Mouse (Mus musculus): Measurements from ENCODE around the gene Knstrn. TPM values are rescaled to one million over a fixed set of nuclear protein-coding genes. Genes with fewer than 3 reads are reported as not detected.

Gene Knstrn
- polyA plus RNA-seq, 1 experiment, result 133 TPM

DNA sequence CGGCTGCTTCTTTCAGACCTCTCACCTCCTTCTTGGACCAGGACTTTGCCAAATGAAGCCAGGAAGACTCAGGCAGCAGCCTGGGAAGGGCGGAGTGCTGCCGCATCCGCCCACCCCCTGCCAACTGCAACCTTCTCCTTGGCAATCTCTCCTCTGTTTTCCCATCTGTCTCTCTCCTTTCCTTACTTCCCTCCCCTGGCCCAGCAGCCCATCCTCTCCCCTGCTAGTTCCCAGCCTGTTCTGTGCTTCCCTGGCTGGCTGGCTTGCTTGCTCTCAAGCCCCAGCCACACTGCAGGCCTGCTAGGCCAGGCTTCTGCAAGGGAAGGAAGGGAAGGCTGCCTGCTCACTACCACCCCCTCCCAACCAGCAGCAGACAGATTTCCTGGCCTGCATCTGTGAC is 38.0 kb upstream of the Knstrn start:
- 67% methylated on average over 4 of the region's 4 CpGs for WGBS
- Histone ChIP-seq H3K4me3 (replicated peaks; ENCODE audit: control insufficient read depth, low read depth, low read length) (no peak overlapping the region), H3K27ac (ENCODE audit: control insufficient read depth, insufficient read depth, low read depth, low read length, poor library complexity) (no peak overlapping the region; the same call in 1 of the 2 replicates), H3K4me1 (ENCODE audit: control insufficient read depth, insufficient read depth, low read length) (no peaks in the 10 kb centered on the region; the same call in 1 of the 2 replicates)
- TF ChIP-seq CTCF (IDR thresholded peaks at IDR 0.05; ENCODE audit: control insufficient read depth, insufficient read depth, low read length) (no peak), POLR2A (IDR thresholded peaks at IDR 0.05; ENCODE audit: borderline replicate concordance, control insufficient read depth, low read depth, low read length) (no peak)

DNA sequence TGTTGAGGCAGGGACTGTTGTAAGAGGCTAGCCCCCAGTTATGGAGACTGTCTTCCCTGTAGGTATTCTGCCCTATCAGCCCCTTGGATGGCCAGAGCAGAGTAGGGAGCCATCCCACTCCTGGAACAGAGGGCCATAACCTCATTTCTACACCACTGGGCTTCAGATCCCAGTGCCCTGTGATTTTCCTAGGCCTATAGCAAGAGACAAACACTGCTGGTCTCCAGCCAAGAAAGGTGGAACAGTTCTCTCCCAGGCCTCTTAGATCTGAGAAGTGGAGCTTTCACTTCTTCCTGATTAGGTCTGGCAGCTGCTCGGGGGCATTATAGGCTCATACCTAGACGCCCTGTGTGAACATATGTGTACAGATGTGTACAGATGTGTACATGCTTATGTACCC is 37.5 kb upstream of the Knstrn start:
- Histone ChIP-seq H3K4me3 (replicated peaks; ENCODE audit: control insufficient read depth, low read depth, low read length) (no peak overlapping the region), H3K4me1 (ENCODE audit: control insufficient read depth, insufficient read depth, low read length) (no peaks in the 10 kb centered on the region; the same call in 1 of the 2 replicates), H3K27ac (ENCODE audit: control insufficient read depth, insufficient read depth, low read depth, low read length, poor library complexity) (no peak overlapping the region; the same call in 1 of the 2 replicates)
- 54% methylated on average over 2 of the region's 2 CpGs for WGBS
- no peak for TF ChIP-seq POLR2A (IDR thresholded peaks at IDR 0.05; ENCODE audit: borderline replicate concordance, control insufficient read depth, low read depth, low read length)
- TF ChIP-seq CTCF (IDR thresholded peaks at IDR 0.05; ENCODE audit: control insufficient read depth, insufficient read depth, low read length), result no peak

DNA sequence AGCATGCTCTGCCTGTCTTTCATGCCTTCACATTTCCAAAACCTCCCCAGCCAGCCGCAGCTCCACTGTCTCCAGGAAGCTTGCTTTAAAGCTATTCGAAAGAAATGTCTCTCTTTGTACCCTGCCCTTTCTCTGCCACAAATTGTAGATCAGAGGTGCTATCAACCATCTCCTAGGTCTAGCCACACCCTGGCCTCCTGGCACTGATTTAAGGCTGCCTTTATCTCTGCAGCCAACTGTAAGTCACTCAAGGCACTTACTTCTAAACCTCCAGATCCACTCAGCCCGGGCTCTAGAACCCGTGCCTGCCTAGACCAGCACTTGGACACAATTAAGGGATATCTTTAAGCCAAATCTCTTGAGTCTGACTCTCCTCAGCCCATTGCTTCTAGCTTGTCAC is 35.4 kb upstream of the Knstrn start:
- Histone ChIP-seq H3K4me3 (replicated peaks; ENCODE audit: control insufficient read depth, low read depth, low read length) (no peak overlapping the region), H3K27ac (ENCODE audit: control insufficient read depth, insufficient read depth, low read depth, low read length, poor library complexity) (no peak overlapping the region), H3K4me1 (ENCODE audit: control insufficient read depth, insufficient read depth, low read length) (no peaks in the 10 kb centered on the region; the same call in 1 of the 2 replicates)
- TF ChIP-seq POLR2A (IDR thresholded peaks at IDR 0.05; ENCODE audit: borderline replicate concordance, control insufficient read depth, low read depth, low read length) (no peak), CTCF (IDR thresholded peaks at IDR 0.05; ENCODE audit: control insufficient read depth, insufficient read depth, low read length) (no peak)
- WGBS, result 73% methylated on average over 4 of the region's 4 CpGs

DNA sequence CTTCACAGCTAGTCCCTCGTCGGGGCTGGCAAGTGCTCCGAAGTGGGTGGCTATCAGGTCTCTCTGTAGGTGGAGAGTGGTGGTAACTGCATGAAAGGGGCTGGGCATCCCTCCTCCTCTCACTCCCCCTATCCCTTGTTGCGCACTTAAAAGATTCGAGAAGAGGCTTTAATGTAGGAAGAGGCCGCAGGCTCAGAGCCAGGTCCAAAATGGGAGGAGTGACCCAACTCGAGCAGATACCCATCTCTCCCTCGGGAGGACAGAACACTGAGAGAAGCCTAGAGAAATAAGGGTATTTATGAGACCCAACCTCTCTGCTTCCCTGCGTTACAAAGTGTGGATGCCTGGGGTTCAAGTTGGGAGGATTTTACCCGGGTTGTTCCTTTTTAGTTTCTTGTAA is 34.7 kb upstream of the Knstrn start:
- Histone ChIP-seq H3K4me3 (replicated peaks; ENCODE audit: control insufficient read depth, low read depth, low read length) (no peak overlapping the region), H3K27ac (ENCODE audit: control insufficient read depth, insufficient read depth, low read depth, low read length, poor library complexity) (no peak overlapping the region), H3K4me1 (ENCODE audit: control insufficient read depth, insufficient read depth, low read length) (no peaks in the 10 kb centered on the region; the same call in 1 of the 2 replicates)
- WGBS, result 32% methylated on average over 10 of the region's 10 CpGs
- TF ChIP-seq POLR2A (IDR thresholded peaks at IDR 0.05; ENCODE audit: borderline replicate concordance, control insufficient read depth, low read depth, low read length) (no peak), CTCF (IDR thresholded peaks at IDR 0.05; ENCODE audit: control insufficient read depth, insufficient read depth, low read length) (no peak)

DNA sequence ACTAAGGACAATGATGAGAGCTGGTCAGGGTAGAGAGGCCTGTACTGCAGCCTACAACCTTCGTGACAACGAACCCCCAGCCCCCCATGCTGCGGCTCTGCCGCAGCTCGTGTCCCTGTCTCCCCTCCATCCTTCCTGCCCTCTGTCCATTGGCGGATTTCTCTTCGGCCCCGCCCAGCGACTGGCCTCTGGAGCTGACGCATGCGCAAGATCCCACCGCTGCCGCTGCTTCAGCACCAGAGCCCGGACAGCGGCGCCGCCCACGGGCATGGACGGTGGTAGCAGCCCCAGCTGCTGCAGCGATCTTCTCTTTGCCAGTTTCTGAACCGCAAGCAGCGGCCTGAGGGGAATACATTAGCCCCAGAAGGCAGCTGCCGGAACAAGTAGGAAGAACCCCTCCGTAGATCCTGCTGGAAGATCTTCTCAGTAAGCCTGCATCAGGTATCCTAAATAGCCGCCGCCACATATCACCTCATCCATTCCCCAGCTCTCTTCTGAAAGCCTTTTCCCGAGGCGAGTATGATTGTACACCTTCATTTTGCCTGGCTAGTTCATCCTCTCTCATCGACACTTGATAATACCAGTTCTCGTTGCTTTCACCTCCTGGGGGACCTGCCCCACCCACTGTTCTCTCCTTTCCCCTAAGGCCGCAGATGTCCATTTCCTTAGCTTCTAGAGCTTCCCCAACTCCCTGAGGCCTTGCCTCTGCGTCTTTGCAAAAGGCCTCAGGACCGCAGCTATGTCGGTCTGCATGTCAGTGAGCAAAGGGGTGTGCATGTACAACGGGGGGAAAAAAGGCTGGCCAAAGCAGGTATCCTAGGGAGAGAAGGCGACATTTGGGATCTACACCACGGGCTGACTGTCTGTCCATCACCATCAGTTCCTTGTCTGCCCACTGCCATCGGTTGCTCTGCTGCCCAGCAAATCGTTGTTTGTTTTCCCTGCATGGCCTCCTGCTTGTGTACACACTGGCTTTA is 34.0 kb upstream of the Knstrn start, which contains the start of gene Disp2:
Gene Disp2 (plus strand): TSS at position 216 of the 977 bp plus-strand sequence.
- no peak for TF ChIP-seq CTCF (IDR thresholded peaks at IDR 0.05; ENCODE audit: control insufficient read depth, insufficient read depth, low read length)
- no peak; the same call in 1 of the 2 replicates for TF ChIP-seq POLR2A (IDR thresholded peaks at IDR 0.05; ENCODE audit: borderline replicate concordance, control insufficient read depth, low read depth, low read length)
- H3K4me1 ChIP-seq (ENCODE audit: control insufficient read depth, insufficient read depth, low read length), result no peaks in the 10 kb centered on the region; the same call in 1 of the 2 replicates
- WGBS, result 15% methylated on average over 39 of the region's 39 CpGs
- H3K4me3 ChIP-seq (replicated peaks; ENCODE audit: control insufficient read depth, low read depth, low read length), result no peak within 1 kb of the TSS
- no peak within 1 kb of the TSS; the same call in 1 of the 2 replicates for H3K27ac ChIP-seq (ENCODE audit: control insufficient read depth, insufficient read depth, low read depth, low read length, poor library complexity)

DNA sequence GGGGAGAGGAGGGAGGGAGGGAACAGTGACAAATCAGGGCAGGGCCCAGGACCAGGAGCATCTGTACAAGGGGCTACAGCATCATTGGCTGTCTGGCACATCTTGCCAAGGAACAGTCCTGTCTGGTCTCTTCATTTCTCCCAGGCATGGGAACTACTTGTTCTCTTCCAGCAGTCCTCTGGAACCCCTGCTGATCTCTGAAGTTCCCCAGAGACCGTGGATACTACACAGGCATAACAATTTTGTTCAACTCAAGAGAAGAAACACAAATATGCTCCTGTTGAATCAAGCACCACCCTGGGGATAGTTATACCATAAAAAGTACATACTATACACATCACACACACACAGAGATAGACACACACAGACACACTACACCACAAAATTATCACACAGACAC is 32.7 kb upstream of the Knstrn start:
- Histone ChIP-seq H3K4me1 (ENCODE audit: control insufficient read depth, insufficient read depth, low read length) (no peaks in the 10 kb centered on the region; the same call in 1 of the 2 replicates), H3K27ac (ENCODE audit: control insufficient read depth, insufficient read depth, low read depth, low read length, poor library complexity) (no peak overlapping the region), H3K4me3 (replicated peaks; ENCODE audit: control insufficient read depth, low read depth, low read length) (no peak overlapping the region)
- 52% methylated on average over 1 of the region's 1 CpGs for WGBS
- TF ChIP-seq POLR2A (IDR thresholded peaks at IDR 0.05; ENCODE audit: borderline replicate concordance, control insufficient read depth, low read depth, low read length) (no peak), CTCF (IDR thresholded peaks at IDR 0.05; ENCODE audit: control insufficient read depth, insufficient read depth, low read length) (no peak)

DNA sequence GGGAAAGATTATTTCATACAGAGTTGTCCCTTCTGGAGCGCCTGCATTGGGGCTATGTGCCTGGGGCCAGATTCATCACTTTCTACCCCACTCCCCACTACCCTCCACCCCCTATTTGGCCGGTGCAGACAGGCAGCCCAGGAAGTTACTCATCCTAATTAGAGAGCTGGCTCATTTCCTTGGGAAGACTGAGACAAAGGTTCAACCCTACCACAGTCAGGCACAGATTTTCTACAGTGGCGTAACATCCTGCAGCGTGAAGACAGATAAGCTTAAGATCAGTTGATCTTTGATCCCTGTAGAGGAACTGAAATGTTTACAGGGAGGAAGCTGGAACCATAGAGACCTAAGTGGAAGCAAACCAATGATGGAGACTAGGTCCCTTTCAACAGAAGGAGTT is 31.5 kb upstream of the Knstrn start:
- WGBS, result 32% methylated on average over 4 of the region's 4 CpGs
- Histone ChIP-seq H3K4me1 (ENCODE audit: control insufficient read depth, insufficient read depth, low read length) (no peaks in the 10 kb centered on the region; the same call in 1 of the 2 replicates), H3K4me3 (replicated peaks; ENCODE audit: control insufficient read depth, low read depth, low read length) (no peak overlapping the region), H3K27ac (ENCODE audit: control insufficient read depth, insufficient read depth, low read depth, low read length, poor library complexity) (no peak overlapping the region)
- TF ChIP-seq POLR2A (IDR thresholded peaks at IDR 0.05; ENCODE audit: borderline replicate concordance, control insufficient read depth, low read depth, low read length) (no peak), CTCF (IDR thresholded peaks at IDR 0.05; ENCODE audit: control insufficient read depth, insufficient read depth, low read length) (no peak)

DNA sequence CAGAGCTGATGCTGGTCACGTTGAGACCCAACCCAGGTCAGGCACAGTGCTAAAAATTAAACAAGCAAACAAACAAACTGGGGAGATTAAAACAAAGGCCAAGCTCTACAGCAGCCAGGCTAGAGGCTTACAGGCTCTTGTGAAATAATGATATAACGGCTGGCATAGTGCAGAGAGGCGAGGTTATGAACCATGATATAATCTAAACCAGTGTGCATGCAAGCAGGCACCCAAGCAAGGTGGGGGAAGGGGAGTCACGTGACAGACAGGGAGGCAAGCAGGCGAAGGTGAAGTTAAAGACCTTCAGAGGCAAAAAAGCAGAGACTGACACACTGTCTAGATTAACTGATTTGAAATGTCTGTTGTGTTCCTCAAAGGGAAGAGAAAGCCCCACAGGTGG is 30.7 kb upstream of the Knstrn start:
- no peak overlapping the region for H3K4me3 ChIP-seq (replicated peaks; ENCODE audit: control insufficient read depth, low read depth, low read length)
- no peaks in the 10 kb centered on the region; the same call in 1 of the 2 replicates for H3K4me1 ChIP-seq (ENCODE audit: control insufficient read depth, insufficient read depth, low read length)
- WGBS, result 34% methylated on average over 5 of the region's 5 CpGs
- TF ChIP-seq CTCF (IDR thresholded peaks at IDR 0.05; ENCODE audit: control insufficient read depth, insufficient read depth, low read length) (no peak), POLR2A (IDR thresholded peaks at IDR 0.05; ENCODE audit: borderline replicate concordance, control insufficient read depth, low read depth, low read length) (no peak)
- no peak overlapping the region for H3K27ac ChIP-seq (ENCODE audit: control insufficient read depth, insufficient read depth, low read depth, low read length, poor library complexity)
